Mouse (Mus musculus): Measurements from ENCODE around the gene Daam2. TPM values are rescaled to one million over a fixed set of nuclear protein-coding genes. Genes with fewer than 3 reads are reported as not detected.

Daam2 gene
- polyA plus RNA-seq, 1 experiment = 0.28 TPM

- Histone ChIP-seq H3K9me3 (replicated peaks; ENCODE audit: control insufficient read depth, insufficient read depth, low read length, poor library complexity, severe bottlenecking) (no peaks in the 10 kb centered on the region), H3K36me3 (ENCODE audit: control insufficient read depth, insufficient read depth, low read length, poor library complexity, severe bottlenecking) (no peaks in the 10 kb centered on the region), H3K27ac (ENCODE audit: insufficient read depth, low read length) (no peak overlapping the region), H3K9ac (ENCODE audit: low read depth, poor library complexity, severe bottlenecking) (no peak overlapping the region), H3K4me1 (ENCODE audit: control insufficient read depth, insufficient read depth, low read length) (no peaks in the 10 kb centered on the region), H3K27me3 (ENCODE audit: control insufficient read depth, insufficient read depth, low read length, poor library complexity, severe bottlenecking) (no peaks in the 10 kb centered on the region), H3K4me3 (ENCODE audit: low read depth, low read length) (no peak overlapping the region)
- no peak for TF ChIP-seq POLR2A (IDR thresholded peaks at IDR 0.05; ENCODE audit: insufficient read depth, low read length)
- no peak for TF ChIP-seq CTCF (IDR thresholded peaks at IDR 0.05; ENCODE audit: low read depth, low read length)
- no peak for TF ChIP-seq EP300 (IDR thresholded peaks at IDR 0.05; ENCODE audit: insufficient read depth, low read depth, low read length)
Measured at GRCm38 (mm10) chr17:49515141-49515540, 49.0 kb downstream of the Daam2 start.

- Histone ChIP-seq H3K9ac (ENCODE audit: low read depth, poor library complexity, severe bottlenecking) (no peak overlapping the region), H3K27me3 (ENCODE audit: control insufficient read depth, insufficient read depth, low read length, poor library complexity, severe bottlenecking) (no peaks in the 10 kb centered on the region), H3K9me3 (replicated peaks; ENCODE audit: control insufficient read depth, insufficient read depth, low read length, poor library complexity, severe bottlenecking) (no peaks in the 10 kb centered on the region), H3K4me3 (ENCODE audit: low read depth, low read length) (no peak overlapping the region), H3K27ac (ENCODE audit: insufficient read depth, low read length) (no peak overlapping the region), H3K36me3 (ENCODE audit: control insufficient read depth, insufficient read depth, low read length, poor library complexity, severe bottlenecking) (no peaks in the 10 kb centered on the region), H3K4me1 (ENCODE audit: control insufficient read depth, insufficient read depth, low read length) (no peaks in the 10 kb centered on the region)
- TF ChIP-seq EP300 (IDR thresholded peaks at IDR 0.05; ENCODE audit: insufficient read depth, low read depth, low read length) (no peak), CTCF (IDR thresholded peaks at IDR 0.05; ENCODE audit: low read depth, low read length) (no peak), POLR2A (IDR thresholded peaks at IDR 0.05; ENCODE audit: insufficient read depth, low read length) (no peak)
Measured at GRCm38 (mm10) chr17:49512671-49513085, 51.5 kb downstream of the Daam2 start.

GRCm38 (mm10) chr17:49509431-49509830 is 54.7 kb downstream of the Daam2 start:
- no peak for TF ChIP-seq POLR2A (IDR thresholded peaks at IDR 0.05; ENCODE audit: insufficient read depth, low read length)
- TF ChIP-seq EP300 (IDR thresholded peaks at IDR 0.05; ENCODE audit: insufficient read depth, low read depth, low read length) = no peak
- no peak for TF ChIP-seq CTCF (IDR thresholded peaks at IDR 0.05; ENCODE audit: low read depth, low read length)
- H3K27ac ChIP-seq (ENCODE audit: insufficient read depth, low read length) = no peak overlapping the region
- H3K9ac ChIP-seq (ENCODE audit: low read depth, poor library complexity, severe bottlenecking) = no peak overlapping the region
- no peaks in the 10 kb centered on the region for H3K36me3 ChIP-seq (ENCODE audit: control insufficient read depth, insufficient read depth, low read length, poor library complexity, severe bottlenecking)
- H3K27me3 ChIP-seq (ENCODE audit: control insufficient read depth, insufficient read depth, low read length, poor library complexity, severe bottlenecking) = no peaks in the 10 kb centered on the region
- no peak overlapping the region for H3K4me3 ChIP-seq (ENCODE audit: low read depth, low read length)
- H3K9me3 ChIP-seq (replicated peaks; ENCODE audit: control insufficient read depth, insufficient read depth, low read length, poor library complexity, severe bottlenecking) = no peaks in the 10 kb centered on the region
- H3K4me1 ChIP-seq (ENCODE audit: control insufficient read depth, insufficient read depth, low read length) = no peaks in the 10 kb centered on the region

- Histone ChIP-seq H3K36me3 (ENCODE audit: control insufficient read depth, insufficient read depth, low read length, poor library complexity, severe bottlenecking) (no peaks in the 10 kb centered on the region), H3K27me3 (ENCODE audit: control insufficient read depth, insufficient read depth, low read length, poor library complexity, severe bottlenecking) (no peaks in the 10 kb centered on the region), H3K9me3 (replicated peaks; ENCODE audit: control insufficient read depth, insufficient read depth, low read length, poor library complexity, severe bottlenecking) (no peaks in the 10 kb centered on the region), H3K27ac (ENCODE audit: insufficient read depth, low read length) (no peak overlapping the region), H3K4me3 (ENCODE audit: low read depth, low read length) (no peak overlapping the region), H3K4me1 (ENCODE audit: control insufficient read depth, insufficient read depth, low read length) (no peaks in the 10 kb centered on the region), H3K9ac (ENCODE audit: low read depth, poor library complexity, severe bottlenecking) (no peak overlapping the region)
- TF ChIP-seq POLR2A (IDR thresholded peaks at IDR 0.05; ENCODE audit: insufficient read depth, low read length) (no peak), CTCF (IDR thresholded peaks at IDR 0.05; ENCODE audit: low read depth, low read length) (no peak), EP300 (IDR thresholded peaks at IDR 0.05; ENCODE audit: insufficient read depth, low read depth, low read length) (no peak)
Measured at GRCm38 (mm10) chr17:49503246-49503900, 60.8 kb downstream of the Daam2 start.

GRCm38 (mm10) chr17:49500234-49500633 is 63.9 kb downstream of the Daam2 start:
- no peaks in the 10 kb centered on the region for H3K36me3 ChIP-seq (ENCODE audit: control insufficient read depth, insufficient read depth, low read length, poor library complexity, severe bottlenecking)
- no peak overlapping the region for H3K27ac ChIP-seq (ENCODE audit: insufficient read depth, low read length)
- H3K4me1 ChIP-seq (ENCODE audit: control insufficient read depth, insufficient read depth, low read length) = no peaks in the 10 kb centered on the region
- H3K4me3 ChIP-seq (ENCODE audit: low read depth, low read length) = no peak overlapping the region
- no peaks in the 10 kb centered on the region for H3K9me3 ChIP-seq (replicated peaks; ENCODE audit: control insufficient read depth, insufficient read depth, low read length, poor library complexity, severe bottlenecking)
- H3K27me3 ChIP-seq (ENCODE audit: control insufficient read depth, insufficient read depth, low read length, poor library complexity, severe bottlenecking) = no peaks in the 10 kb centered on the region
- H3K9ac ChIP-seq (ENCODE audit: low read depth, poor library complexity, severe bottlenecking) = no peak overlapping the region
- TF ChIP-seq POLR2A (IDR thresholded peaks at IDR 0.05; ENCODE audit: insufficient read depth, low read length) (no peak), EP300 (IDR thresholded peaks at IDR 0.05; ENCODE audit: insufficient read depth, low read depth, low read length) (no peak), CTCF (IDR thresholded peaks at IDR 0.05; ENCODE audit: low read depth, low read length) (no peak)

- Histone ChIP-seq H3K9ac (ENCODE audit: low read depth, poor library complexity, severe bottlenecking) (no peak overlapping the region), H3K27me3 (ENCODE audit: control insufficient read depth, insufficient read depth, low read length, poor library complexity, severe bottlenecking) (no peaks in the 10 kb centered on the region), H3K4me3 (ENCODE audit: low read depth, low read length) (no peak overlapping the region), H3K27ac (ENCODE audit: insufficient read depth, low read length) (no peak overlapping the region), H3K4me1 (ENCODE audit: control insufficient read depth, insufficient read depth, low read length) (no peaks in the 10 kb centered on the region), H3K36me3 (ENCODE audit: control insufficient read depth, insufficient read depth, low read length, poor library complexity, severe bottlenecking) (no peaks in the 10 kb centered on the region), H3K9me3 (replicated peaks; ENCODE audit: control insufficient read depth, insufficient read depth, low read length, poor library complexity, severe bottlenecking) (no peaks in the 10 kb centered on the region)
- TF ChIP-seq EP300 (IDR thresholded peaks at IDR 0.05; ENCODE audit: insufficient read depth, low read depth, low read length) (no peak), POLR2A (IDR thresholded peaks at IDR 0.05; ENCODE audit: insufficient read depth, low read length) (no peak), CTCF (IDR thresholded peaks at IDR 0.05; ENCODE audit: low read depth, low read length) (no peak)
Measured at GRCm38 (mm10) chr17:49499635-49500034, 64.5 kb downstream of the Daam2 start.

Data from ES-Bruce4 (cell line).